Mouse (Mus musculus) liver, adult 2 months (tissue): ENCODE measurements around the gene Ltb. TPM values are rescaled to one million over a fixed set of nuclear protein-coding genes. Genes with fewer than 3 reads are reported as not detected.

ENCODE experiments used
- DNase-seq: peaks from one replicate; pipeline ENCODE4 v3.0.0-alpha.2; 2011; ENCODE audit warnings: low read depth, low spot score; ENCODE audit errors: extremely low read depth
- H3K27ac ChIP-seq: fragments of 200-500 bp; replicated peaks from 2 replicates; pipeline ENCODE4 v1.5.1; 2012; ENCODE audit warnings: low read depth, mild to moderate bottlenecking, control low read depth, inconsistent platforms, low read length; ENCODE audit not compliant: insufficient read depth
- H3K27me3 ChIP-seq: fragments of 200-500 bp; 2 replicates; pipeline ENCODE4 v1.6.1; 2012; ENCODE audit warnings: mild to moderate bottlenecking, moderate library complexity, low read length, inconsistent platforms; ENCODE audit not compliant: control insufficient read depth, insufficient read depth
- H3K36me3 ChIP-seq: fragments of 200-500 bp; 2 replicates; pipeline ENCODE4 v1.6.1; 2012; ENCODE audit warnings: low read length, inconsistent platforms; ENCODE audit not compliant: control insufficient read depth, insufficient read depth
- H3K4me1 ChIP-seq: fragments of 200-500 bp; 2 replicates; pipeline ENCODE4 v1.6.1; 2011; ENCODE audit warnings: low read length; ENCODE audit not compliant: control insufficient read depth, insufficient read depth
- H3K4me3 ChIP-seq: fragments of 200-500 bp; 2 replicates; pipeline ENCODE4 v1.5.1; 2011; ENCODE audit warnings: low read depth, mild to moderate bottlenecking, control low read depth, low read length, moderate library complexity; ENCODE audit not compliant: insufficient read depth
- H3K79me2 ChIP-seq: fragments of 200-500 bp; 2 replicates; pipeline ENCODE4 v1.6.1; 2012; ENCODE audit warnings: inconsistent platforms, mild to moderate bottlenecking, low read length, moderate library complexity; ENCODE audit not compliant: control insufficient read depth, insufficient read depth
- H3K9ac ChIP-seq: fragments of 200-500 bp; 2 replicates; pipeline ENCODE4 v1.6.1; 2012; ENCODE audit warnings: low read depth, mild to moderate bottlenecking, control low read depth, inconsistent platforms, low read length
- CTCF ChIP-seq: fragments of 200-500 bp; IDR thresholded peaks from 2 replicates; pipeline ENCODE4 v1.5.1; 2011; ENCODE audit warnings: low read depth, low read length, control low read depth
- POLR2A ChIP-seq: fragments of 200-500 bp; IDR thresholded peaks from 2 replicates; pipeline ENCODE4 v1.6.1; 2011; ENCODE audit warnings: low read length, control low read depth; ENCODE audit not compliant: insufficient read depth; ENCODE audit errors: extremely low read depth
- WGBS: fragments of 180-500 bp; shearing (Covaris S2); methylation state at CpG from one replicate; pipeline ENCODE4 v1.1.7; 2018; 5-methylcytosine and 5-hydroxymethylcytosine counted together
- polyA plus RNA-seq: library from polyadenylated mRNA; depleted of rRNA; stranded (reverse); fragments of >200 nt; gene quantifications from 2 replicates; pipeline ENCODE4 v1.2.3, GENCODE M21; 2012
- total RNA-seq: library from RNA; depleted of rRNA; stranded (reverse); fragments of >200 nt; gene quantifications from 2 replicates; pipeline ENCODE4 v1.2.3, GENCODE M21; 2014

Gene Ltb
- total and polyA plus RNA-seq, 2 experiments = 1.8 to 4.7 TPM

GRCm38 (mm10) chr17:35187345-35187744 is 6.9 kb upstream of the Ltb start:
- H3K79me2 ChIP-seq = no peaks in the 10 kb centered on the region
- no peaks in the 10 kb centered on the region for H3K4me1 ChIP-seq
- H3K9ac ChIP-seq = no peak overlapping the region
- H3K36me3 ChIP-seq = no peaks in the 10 kb centered on the region
- H3K27ac ChIP-seq = no peak overlapping the region
- no peak overlapping the region for H3K4me3 ChIP-seq
- no peak for DNase-seq
- no peaks in the 10 kb centered on the region for H3K27me3 ChIP-seq
- WGBS = 74% methylated on average over 4 of the region's 4 CpGs
- TF ChIP-seq POLR2A (no peak), CTCF (no peak)

- peak within 1 kb of the TSS; percentile 58 for H3K27ac ChIP-seq
- no peaks in the 10 kb centered on the region for H3K27me3 ChIP-seq
- H3K4me3 ChIP-seq = peak within 1 kb of the TSS; percentile 23
- H3K36me3 ChIP-seq = no peaks in the 10 kb centered on the region
- H3K79me2 ChIP-seq = no peaks in the 10 kb centered on the region
- DNase-seq = no peak
- 80% methylated on average over 7 of the region's 7 CpGs for WGBS
- TF ChIP-seq POLR2A (no peak), CTCF (no peak)
- peak within 1 kb of the TSS; percentile 37; the same call in 1 of the 2 replicates for H3K9ac ChIP-seq
- no peaks in the 10 kb centered on the region for H3K4me1 ChIP-seq
Measured at GRCm38 (mm10) chr17:35187959-35188610, 6.2 kb upstream of the Ltb start, which contains the start of gene Lst1. Gene Lst1 (minus strand): TSS chr17:35188439.

GRCm38 (mm10) chr17:35189186-35189585 is 5.1 kb upstream of the Ltb start:
- H3K27ac ChIP-seq = no peak overlapping the region
- no peaks in the 10 kb centered on the region for H3K79me2 ChIP-seq
- TF ChIP-seq POLR2A (no peak), CTCF (no peak)
- 54% methylated on average over 1 of the region's 1 CpGs for WGBS
- H3K36me3 ChIP-seq = no peaks in the 10 kb centered on the region
- no peaks in the 10 kb centered on the region for H3K4me1 ChIP-seq
- no peak overlapping the region for H3K9ac ChIP-seq
- no peaks in the 10 kb centered on the region for H3K27me3 ChIP-seq
- no peak overlapping the region for H3K4me3 ChIP-seq
- no peak for DNase-seq

- no peak for DNase-seq
- Histone ChIP-seq H3K9ac (no peak overlapping the region), H3K36me3 (no peaks in the 10 kb centered on the region), H3K27me3 (0 out of 2 replicates have a peak, but pooled peaks cover 3% of the 10 kb centered on the region), H3K4me1 (no peaks in the 10 kb centered on the region), H3K79me2 (no peaks in the 10 kb centered on the region), H3K27ac (0 out of 2 replicates have a peak overlapping the region, but pooled peaks have one; percentile 2), H3K4me3 (no peak overlapping the region)
- TF ChIP-seq CTCF = no peak
- TF ChIP-seq POLR2A = no peak
- WGBS = 69% methylated on average over 4 of the region's 4 CpGs
Measured at GRCm38 (mm10) chr17:35190096-35190495, 4.1 kb upstream of the Ltb start.

- TF ChIP-seq POLR2A = no peak
- no peak for TF ChIP-seq CTCF
- WGBS = 75% methylated on average over 2 of the region's 2 CpGs
- H3K27ac ChIP-seq = no peak overlapping the region
- H3K4me3 ChIP-seq = no peak overlapping the region
- H3K4me1 ChIP-seq = peaks cover 3% of the 10 kb centered on the region; the same call in 1 of the 2 replicates
- H3K27me3 ChIP-seq = peaks cover 8% of the 10 kb centered on the region; the same call in 1 of the 2 replicates
- H3K79me2 ChIP-seq = no peaks in the 10 kb centered on the region
- no peak for DNase-seq
- no peak overlapping the region for H3K9ac ChIP-seq
- H3K36me3 ChIP-seq = no peaks in the 10 kb centered on the region
Measured at GRCm38 (mm10) chr17:35191723-35192122, 2.5 kb upstream of the Ltb start.

GRCm38 (mm10) chr17:35192924-35193323 is 1.3 kb upstream of the Ltb start:
- no peak for DNase-seq
- Histone ChIP-seq H3K36me3 (no peaks in the 10 kb centered on the region), H3K4me3 (no peak overlapping the region), H3K4me1 (peaks cover 3% of the 10 kb centered on the region; the same call in 1 of the 2 replicates), H3K9ac (no peak overlapping the region), H3K79me2 (no peaks in the 10 kb centered on the region), H3K27me3 (peaks cover 8% of the 10 kb centered on the region; the same call in 1 of the 2 replicates), H3K27ac (no peak overlapping the region)
- WGBS = 87% methylated on average over 5 of the region's 5 CpGs
- no peak for TF ChIP-seq POLR2A
- TF ChIP-seq CTCF = no peak
